In the genomic region with DNA sequence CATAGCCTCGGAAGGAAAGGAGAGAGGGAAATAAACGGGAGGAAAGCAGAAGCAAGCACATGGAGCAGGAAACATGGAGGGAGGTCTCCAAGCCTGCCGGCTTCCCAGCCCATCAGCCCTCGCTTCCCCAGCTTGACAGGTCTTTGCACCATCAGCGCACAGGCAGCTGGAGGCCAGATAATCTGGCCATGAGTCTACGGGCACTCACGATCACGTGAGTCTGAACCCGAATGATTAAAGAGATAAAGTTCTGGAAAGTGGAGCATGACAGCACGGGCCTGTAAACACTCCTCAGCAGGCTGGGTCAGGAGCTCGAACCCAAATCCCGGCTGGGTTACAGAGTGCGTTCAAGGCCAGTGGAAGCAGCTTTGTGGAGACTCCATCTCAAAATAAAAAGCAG, we compare ENCODE assay signal across 15 mouse cellular contexts. TPM values are rescaled to one million over a fixed set of nuclear protein-coding genes. Genes with fewer than 3 reads are reported as not detected.
DNase-seq lines count a peak whose midpoint lies in the region; ATAC-seq lines count a peak whose summit lies in the region.
"Had no signal": no experiment of that assay in that cellular context is flagged by ENCODE, and none has a peak within 500 bp of the region (broad histone marks: within the 10 kb centered on the region; RNA-seq: fewer than 3 reads in every experiment).

No protein-coding gene starts in this region.

- no peak overlapping the region for H3K9ac ChIP-seq in forebrain, embryonic 11.5 days (ENCODE audit: low read length)
- H3K9ac ChIP-seq in forebrain, embryonic 14.5 days (ENCODE audit: low read length): no peak overlapping the region
- no peak overlapping the region for H3K9ac ChIP-seq in stomach, embryonic 15.5 days
- H3K9ac ChIP-seq: heart, embryonic 15.5 days; hindbrain, embryonic 13.5 days; midbrain, embryonic 12.5 days had no signal

- no peaks in the 10 kb centered on the region for H3K27me3 ChIP-seq in forebrain, embryonic 11.5 days (ENCODE audit: control insufficient read depth, insufficient read depth, low read length)
- H3K27me3 ChIP-seq in forebrain, embryonic 14.5 days (replicated peaks; ENCODE audit: control insufficient read depth, insufficient read depth, low read length): no peaks in the 10 kb centered on the region
- H3K27me3 ChIP-seq in erythroblast, embryonic 14.5 days (ENCODE audit: control insufficient read depth): peaks cover 2% of the 10 kb centered on the region; the same call in 1 of the 2 replicates
- no peaks in the 10 kb centered on the region for H3K27me3 ChIP-seq in stomach, embryonic 15.5 days (replicated peaks)
- H3K27me3 ChIP-seq in hindbrain, embryonic 10.5 days (ENCODE audit: insufficient read depth, poor library complexity, severe bottlenecking): no peaks in the 10 kb centered on the region
- H3K27me3 ChIP-seq: heart, embryonic 15.5 days; hindbrain, embryonic 13.5 days; midbrain, embryonic 12.5 days had no signal

- DNase-seq in forebrain, embryonic 11.5 days (ENCODE audit: low spot score): peak; percentile 53
- DNase-seq in forebrain, embryonic 14.5 days (ENCODE audit: low spot score): no peak
- peak; percentile 11 for DNase-seq in spleen, adult 12 weeks (ENCODE audit: low spot score)
- DNase-seq in spleen, adult 18-20 months: no peak
- DNase-seq in hindbrain, embryonic 10.5 days (ENCODE audit: low spot score): no peak
- DNase-seq in cerebellum, adult 11 months: no peak
- DNase-seq: adrenal gland, adult 8-10 months; kidney, adult 8-10 months; thymus, adult 2 months had no signal

- H3K36me3 ChIP-seq in forebrain, embryonic 11.5 days (ENCODE audit: control insufficient read depth, insufficient read depth, low read length): no peaks in the 10 kb centered on the region
- no peaks in the 10 kb centered on the region for H3K36me3 ChIP-seq in forebrain, embryonic 14.5 days (ENCODE audit: control insufficient read depth, insufficient read depth, low read length)
- peaks cover 41% of the 10 kb centered on the region for H3K36me3 ChIP-seq in erythroblast, embryonic 14.5 days (ENCODE audit: control insufficient read depth)
- no peaks in the 10 kb centered on the region for H3K36me3 ChIP-seq in stomach, embryonic 15.5 days
- no peaks in the 10 kb centered on the region for H3K36me3 ChIP-seq in hindbrain, embryonic 10.5 days
- H3K36me3 ChIP-seq: heart, embryonic 15.5 days; hindbrain, embryonic 13.5 days; midbrain, embryonic 12.5 days had no signal

- H3K9me3 ChIP-seq in forebrain, embryonic 11.5 days (ENCODE audit: control insufficient read depth, low read length): no peaks in the 10 kb centered on the region
- H3K9me3 ChIP-seq in forebrain, embryonic 14.5 days (replicated peaks; ENCODE audit: control insufficient read depth, low read length): no peaks in the 10 kb centered on the region
- peaks cover 7% of the 10 kb centered on the region for H3K9me3 ChIP-seq in erythroblast, embryonic 14.5 days (ENCODE audit: control insufficient read depth, low read length)
- no peaks in the 10 kb centered on the region for H3K9me3 ChIP-seq in stomach, embryonic 15.5 days
- H3K9me3 ChIP-seq in hindbrain, embryonic 10.5 days: 0 out of 2 replicates have a peak, but pooled peaks cover 3% of the 10 kb centered on the region
- H3K9me3 ChIP-seq: heart, embryonic 15.5 days; hindbrain, embryonic 13.5 days had no signal

- WGBS in forebrain, embryonic 11.5 days: 91% methylated on average over 13 of the region's 13 CpGs
- WGBS in forebrain, embryonic 14.5 days: 87% methylated on average over 13 of the region's 13 CpGs
- 62% methylated on average over 13 of the region's 13 CpGs for WGBS in stomach, embryonic 15.5 days
- WGBS in hindbrain, embryonic 10.5 days: 85% methylated on average over 13 of the region's 13 CpGs

- H3K4me3 ChIP-seq in forebrain, embryonic 11.5 days (ENCODE audit: low read depth, low read length): no peak overlapping the region
- no peak overlapping the region for H3K4me3 ChIP-seq in forebrain, embryonic 14.5 days (ENCODE audit: low read depth, low read length)
- peak overlapping the region; percentile 83 for H3K4me3 ChIP-seq in erythroblast, embryonic 14.5 days (replicated peaks)
- no peak overlapping the region for H3K4me3 ChIP-seq in stomach, embryonic 15.5 days (replicated peaks)
- no peak overlapping the region for H3K4me3 ChIP-seq in hindbrain, embryonic 10.5 days
- H3K4me3 ChIP-seq: heart, embryonic 15.5 days; hindbrain, embryonic 13.5 days; midbrain, embryonic 12.5 days had no signal

- ATAC-seq in forebrain, embryonic 11.5 days (replicated peaks; ENCODE audit: low FRiP score): no peak
- no peak for ATAC-seq in forebrain, embryonic 14.5 days
- peak; percentile 32; the same call in 1 of the 2 replicates for ATAC-seq in stomach, embryonic 15.5 days (ENCODE audit: insufficient read depth, low FRiP score, low read depth)
- ATAC-seq: lung, postnatal 0 days had no signal

- no peak overlapping the region for H3K4me2 ChIP-seq in forebrain, embryonic 11.5 days (ENCODE audit: low read depth, low read length, severe bottlenecking)
- H3K4me2 ChIP-seq in forebrain, embryonic 14.5 days (ENCODE audit: low read length): no peak overlapping the region
- no peak overlapping the region for H3K4me2 ChIP-seq in stomach, embryonic 15.5 days
- H3K4me2 ChIP-seq: hindbrain, embryonic 13.5 days; midbrain, embryonic 12.5 days had no signal

- no peak overlapping the region for H3K27ac ChIP-seq in forebrain, embryonic 11.5 days (ENCODE audit: low read depth, low read length)
- H3K27ac ChIP-seq in forebrain, embryonic 14.5 days (ENCODE audit: low read depth, low read length): no peak overlapping the region
- no peak overlapping the region for H3K27ac ChIP-seq in stomach, embryonic 15.5 days
- no peak overlapping the region for H3K27ac ChIP-seq in hindbrain, embryonic 10.5 days
- H3K27ac ChIP-seq: heart, embryonic 15.5 days; hindbrain, embryonic 13.5 days; midbrain, embryonic 12.5 days had no signal

- H3K4me1 ChIP-seq in forebrain, embryonic 11.5 days (replicated peaks; ENCODE audit: control insufficient read depth, insufficient read depth, low read length): no peaks in the 10 kb centered on the region
- H3K4me1 ChIP-seq in forebrain, embryonic 14.5 days (ENCODE audit: control insufficient read depth, insufficient read depth, low read length): no peaks in the 10 kb centered on the region
- peaks cover 77% of the 10 kb centered on the region for H3K4me1 ChIP-seq in erythroblast, embryonic 14.5 days (ENCODE audit: control insufficient read depth)
- no peaks in the 10 kb centered on the region for H3K4me1 ChIP-seq in stomach, embryonic 15.5 days
- peaks cover 3% of the 10 kb centered on the region for H3K4me1 ChIP-seq in hindbrain, embryonic 10.5 days (replicated peaks)
- H3K4me1 ChIP-seq: hindbrain, embryonic 13.5 days had no signal

RNA-seq across cellular contexts. Expression of gene Phc1, which starts 50.4 kb away (rescaled TPM):
- 41.1 and 46.0 TPM in 2 replicates for polyA plus RNA-seq in forebrain, embryonic 11.5 days (2014; fragmentation: Nextera tagmentation; extraction: Ambion mirVana)
- 30.6 and 34.0 TPM in 2 replicates for polyA plus RNA-seq in forebrain, embryonic 14.5 days (2014; fragmentation: Nextera tagmentation; extraction: Ambion mirVana)
- 0.20 and 0.24 TPM in 2 replicates for polyA plus RNA-seq in erythroblast, embryonic 14.5 days (2012)
- 12.8 and 13.2 TPM in 2 replicates for polyA plus RNA-seq in stomach, embryonic 15.5 days (2015; fragmentation: Nextera tagmentation; extraction: Ambion mirVana)
- 25.9 and 29.7 TPM in 2 replicates for polyA plus RNA-seq in hindbrain, embryonic 10.5 days (2016; fragmentation: Nextera tagmentation; extraction: Ambion mirVana)

Comparison
In these comparisons a context has a peak if more than half of its experiments do, and no peak if none do; other contexts are left out.
1. DNase-seq: peak in forebrain, embryonic 11.5 days (single experiment) and spleen, adult 12 weeks (single experiment); none in forebrain, embryonic 14.5 days (single experiment), spleen, adult 18-20 months (0 of 2), hindbrain, embryonic 10.5 days (single experiment) and cerebellum, adult 11 months (single experiment).
2. RNA of gene Phc1, which starts 50.4 kb away (polyA plus RNA-seq): 41.1 to 46.0 TPM in forebrain, embryonic 11.5 days, 30.6 to 34.0 TPM in forebrain, embryonic 14.5 days, 25.9 to 29.7 TPM in hindbrain, embryonic 10.5 days and 12.8 to 13.2 TPM in stomach, embryonic 15.5 days; 0.20 to 0.24 TPM in erythroblast, embryonic 14.5 days; every median in the first group is over 10 times any median in the second.